Mouse (Mus musculus) midbrain, embryonic 15.5 days (tissue): ENCODE results near the gene Lgals1. TPM values are rescaled to one million over a fixed set of nuclear protein-coding genes. Genes with fewer than 3 reads are reported as not detected.

Experiments used
- ATAC-seq: fragments of 200-750 bp; cut with Nextera tagmentation; replicated peaks from 2 replicates; pipeline ENCODE4 v1.8.0; 2017; ENCODE audit warnings: moderate TSS enrichment
- H3K27ac ChIP-seq: fragments of 300-500 bp; sonication (generic); 2 replicates; pipeline ENCODE4 v1.5.1; 2015; ENCODE audit warnings: mild to moderate bottlenecking, inconsistent platforms
- H3K27me3 ChIP-seq: fragments of 300-500 bp; sonication (generic); replicated peaks from 2 replicates; pipeline ENCODE4 v1.6.1; 2015; ENCODE audit warnings: inconsistent platforms
- H3K36me3 ChIP-seq: fragments of 300-500 bp; sonication (generic); replicated peaks from 2 replicates; pipeline ENCODE4 v1.6.1; 2015; ENCODE audit warnings: inconsistent platforms
- H3K4me1 ChIP-seq: fragments of 300-500 bp; sonication (generic); 2 replicates; pipeline ENCODE4 v1.6.1; 2015; ENCODE audit warnings: inconsistent platforms
- H3K4me2 ChIP-seq: fragments of 300-500 bp; sonication (generic); 2 replicates; pipeline ENCODE4 v1.6.1; 2015; ENCODE audit warnings: inconsistent platforms, mild to moderate bottlenecking, moderate library complexity
- H3K4me3 ChIP-seq: fragments of 300-500 bp; sonication (generic); 2 replicates; pipeline ENCODE4 v1.5.1; 2015; ENCODE audit warnings: mild to moderate bottlenecking, inconsistent platforms
- H3K9ac ChIP-seq: fragments of 300-500 bp; sonication (generic); 2 replicates; pipeline ENCODE4 v1.6.1; 2015; ENCODE audit warnings: mild to moderate bottlenecking, inconsistent platforms
- H3K9me3 ChIP-seq: fragments of 300-500 bp; sonication (generic); 2 replicates; pipeline ENCODE4 v1.6.1; 2016; ENCODE audit warnings: inconsistent platforms
- whole genome bisulfite sequencing: fragments of 180-500 bp; shearing (Covaris S2); methylation state at CpG from one replicate; pipeline ENCODE4 v1.1.7; 2015; ENCODE audit warnings: mixed read lengths; 5-methylcytosine and 5-hydroxymethylcytosine counted together
- polyA plus RNA-seq: library from polyadenylated mRNA; unstranded; fragments of >200 nt; fragmentation: Nextera tagmentation; extraction: Ambion mirVana; gene quantifications from 2 replicates; pipeline ENCODE4 v1.2.1, GENCODE M21; 2015

Gene Lgals1
- polyA plus RNA-seq, 1 experiment from 2014 or later, result 80.4 TPM

DNA sequence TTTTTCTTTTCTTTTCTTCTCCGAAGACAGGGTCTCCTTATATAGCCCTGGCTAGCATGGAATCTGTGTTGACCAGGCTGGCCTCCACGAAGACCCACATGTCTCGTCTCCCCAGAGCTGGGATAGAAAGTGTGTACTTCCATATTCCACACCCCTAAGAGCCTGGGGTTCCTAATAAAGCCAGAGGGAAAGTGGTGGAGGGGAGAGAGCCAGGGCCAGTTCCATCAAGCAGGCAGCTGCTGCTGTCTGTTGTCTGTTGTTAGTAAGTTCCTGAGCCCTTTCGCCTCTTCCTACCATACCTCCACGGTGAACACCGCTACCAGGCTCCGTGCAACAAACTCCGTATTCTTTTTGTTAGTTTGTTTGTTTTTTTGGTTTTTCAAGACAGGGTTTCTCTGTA, 2.0 kb downstream of the Lgals1 start:
- Histone ChIP-seq H3K36me3 (no peaks in the 10 kb centered on the region), H3K4me3 (no peak overlapping the region), H3K4me1 (peaks cover 18% of the 10 kb centered on the region), H3K4me2 (peak overlapping the region; percentile 44; the same call in 1 of the 2 replicates), H3K27me3 (peaks cover 4% of the 10 kb centered on the region; the same call in 1 of the 2 replicates), H3K27ac (no peak overlapping the region), H3K9me3 (no peaks in the 10 kb centered on the region), H3K9ac (no peak overlapping the region)
- WGBS, result 46% methylated on average over 8 of the region's 8 CpGs
- ATAC-seq, result no peak

DNA sequence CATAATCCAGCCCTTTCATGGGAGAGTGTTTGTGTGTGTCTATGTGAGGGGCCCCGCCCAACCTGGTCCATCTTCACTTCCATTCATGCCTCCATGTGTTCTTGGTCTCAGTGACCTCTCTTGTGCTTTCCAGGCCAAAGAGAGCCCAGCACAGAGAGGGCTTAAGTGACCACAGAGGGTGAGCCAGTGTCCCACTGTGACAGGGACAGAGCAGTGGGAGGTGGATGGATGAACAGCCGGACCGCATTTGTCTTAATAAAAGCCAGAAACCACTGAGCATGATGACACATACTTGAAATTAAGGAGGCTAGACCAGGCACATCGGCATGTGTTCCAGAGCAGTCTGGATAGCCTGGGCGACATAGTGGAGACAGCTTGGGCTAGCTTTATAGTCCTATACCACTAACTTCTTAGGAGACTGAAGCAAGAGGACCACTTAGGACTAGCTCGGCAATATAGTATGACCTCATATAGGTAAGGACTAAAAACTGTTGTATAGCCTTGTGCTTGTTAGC, 3.7 kb downstream of the Lgals1 start:
- ATAC-seq, result no peak
- H3K4me1 ChIP-seq, result peaks cover 23% of the 10 kb centered on the region
- H3K9me3 ChIP-seq, result no peaks in the 10 kb centered on the region
- H3K36me3 ChIP-seq, result no peaks in the 10 kb centered on the region
- H3K4me3 ChIP-seq, result no peak overlapping the region
- H3K9ac ChIP-seq, result no peak overlapping the region
- H3K4me2 ChIP-seq, result no peak overlapping the region
- no peak overlapping the region for H3K27ac ChIP-seq
- WGBS, result 94% methylated on average over 6 of the region's 6 CpGs
- peaks cover 4% of the 10 kb centered on the region; the same call in 1 of the 2 replicates for H3K27me3 ChIP-seq

DNA sequence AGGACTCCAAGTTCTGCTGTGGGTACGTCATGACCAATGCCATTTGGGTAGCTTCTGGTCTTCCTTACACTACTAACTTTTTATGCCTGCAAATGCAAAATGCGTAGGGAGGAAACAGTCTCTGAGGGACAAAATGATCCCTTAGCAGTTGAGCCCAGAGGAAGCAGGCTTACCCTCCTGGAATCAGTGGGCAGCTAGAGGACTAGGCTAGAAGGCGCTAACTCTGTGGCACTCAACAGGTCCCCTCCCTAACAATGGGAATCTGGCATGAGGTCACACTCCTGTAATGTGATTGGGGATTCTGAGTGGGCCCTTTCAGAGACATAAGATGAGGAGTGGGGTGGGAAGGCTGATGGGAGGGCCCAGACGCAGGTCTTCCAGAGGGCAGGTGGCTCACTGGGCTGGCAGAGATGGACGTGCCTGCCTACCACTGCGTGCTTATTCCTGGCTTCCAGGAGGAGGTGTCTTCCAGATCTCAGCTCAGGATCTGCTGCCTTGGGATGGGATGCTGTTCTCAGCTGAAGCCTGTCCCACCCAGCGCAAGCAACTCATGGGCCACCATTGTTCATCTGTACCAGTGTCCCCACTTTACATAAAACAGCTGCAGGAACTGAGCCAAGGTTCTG, 4.4 kb downstream of the Lgals1 start:
- Histone ChIP-seq H3K4me3 (no peak overlapping the region), H3K9ac (no peak overlapping the region), H3K36me3 (no peaks in the 10 kb centered on the region), H3K27ac (no peak overlapping the region), H3K4me2 (no peak overlapping the region), H3K9me3 (no peaks in the 10 kb centered on the region), H3K4me1 (peaks cover 26% of the 10 kb centered on the region), H3K27me3 (peaks cover 4% of the 10 kb centered on the region; the same call in 1 of the 2 replicates)
- 89% methylated on average over 7 of the region's 7 CpGs for WGBS
- ATAC-seq, result no peak

DNA sequence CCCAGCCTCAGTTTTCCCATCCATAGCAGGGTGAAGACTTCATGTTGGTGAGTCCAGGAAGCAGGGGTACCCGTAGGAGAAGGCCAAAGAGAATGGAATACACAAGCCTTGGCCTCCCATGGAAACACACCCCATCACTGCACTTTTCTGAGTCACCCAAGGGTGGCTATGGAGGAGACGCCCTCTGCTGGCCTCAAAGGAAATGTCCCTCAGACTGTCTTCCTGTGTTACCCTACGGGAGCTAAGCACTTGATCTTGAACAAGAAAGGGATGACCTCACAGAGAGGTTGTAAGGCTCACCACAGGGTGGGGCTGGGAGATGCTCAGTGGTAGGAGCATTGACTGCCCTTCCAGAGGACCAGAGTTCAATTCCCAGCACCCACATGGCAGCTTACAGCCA, 5.1 kb downstream of the Lgals1 start:
- no peaks in the 10 kb centered on the region; the same call in 1 of the 2 replicates for H3K27me3 ChIP-seq
- H3K4me1 ChIP-seq, result peaks cover 25% of the 10 kb centered on the region
- H3K9me3 ChIP-seq, result no peaks in the 10 kb centered on the region
- no peaks in the 10 kb centered on the region for H3K36me3 ChIP-seq
- H3K9ac ChIP-seq, result no peak overlapping the region
- no peak overlapping the region for H3K4me2 ChIP-seq
- WGBS, result 26% methylated on average over 3 of the region's 3 CpGs
- H3K27ac ChIP-seq, result no peak overlapping the region
- ATAC-seq, result no peak
- no peak overlapping the region for H3K4me3 ChIP-seq

DNA sequence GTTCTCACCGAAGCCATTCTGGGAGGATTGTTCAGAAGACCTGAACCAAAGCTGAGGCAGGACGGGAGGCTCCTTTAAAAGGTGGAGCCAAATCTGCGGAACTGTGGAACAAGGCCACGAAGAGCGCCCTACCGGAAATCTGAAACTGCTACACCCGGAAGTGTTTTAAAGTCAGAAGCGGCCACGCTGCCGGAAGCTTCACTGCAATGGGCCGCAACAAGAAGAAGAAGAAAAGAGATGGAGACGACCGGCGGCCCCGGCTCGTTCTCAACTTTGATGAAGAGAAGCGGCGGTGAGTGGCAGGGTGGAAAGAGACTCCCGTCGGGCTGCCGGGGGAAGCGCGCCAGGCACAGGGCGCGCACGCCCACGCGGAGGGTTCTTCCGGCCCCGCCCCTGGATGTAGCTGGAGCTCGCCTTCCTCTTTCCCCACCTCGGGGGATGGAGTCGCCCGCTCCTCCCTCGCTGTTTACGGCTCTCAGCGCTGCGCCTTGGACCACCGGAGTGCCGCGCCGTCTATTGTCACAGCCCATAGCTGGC, 8.3 kb downstream of the Lgals1 start, which contains the start of gene Nol12:
TSS of gene Nol12 (plus strand) at position 150 of the 537 bp plus-strand sequence.
- peak; percentile 89 for ATAC-seq
- peaks cover 13% of the 10 kb centered on the region; the same call in 1 of the 2 replicates for H3K36me3 ChIP-seq
- WGBS, result 0% methylated on average over 42 of the region's 42 CpGs
- H3K9me3 ChIP-seq, result no peaks in the 10 kb centered on the region
- peak within 1 kb of the TSS; percentile 65 for H3K4me2 ChIP-seq
- peaks cover 17% of the 10 kb centered on the region for H3K4me1 ChIP-seq
- no peaks in the 10 kb centered on the region for H3K27me3 ChIP-seq
- peak within 1 kb of the TSS; percentile 88 for H3K27ac ChIP-seq
- H3K4me3 ChIP-seq, result peak within 1 kb of the TSS; percentile 80
- H3K9ac ChIP-seq, result peak within 1 kb of the TSS; percentile 84

DNA sequence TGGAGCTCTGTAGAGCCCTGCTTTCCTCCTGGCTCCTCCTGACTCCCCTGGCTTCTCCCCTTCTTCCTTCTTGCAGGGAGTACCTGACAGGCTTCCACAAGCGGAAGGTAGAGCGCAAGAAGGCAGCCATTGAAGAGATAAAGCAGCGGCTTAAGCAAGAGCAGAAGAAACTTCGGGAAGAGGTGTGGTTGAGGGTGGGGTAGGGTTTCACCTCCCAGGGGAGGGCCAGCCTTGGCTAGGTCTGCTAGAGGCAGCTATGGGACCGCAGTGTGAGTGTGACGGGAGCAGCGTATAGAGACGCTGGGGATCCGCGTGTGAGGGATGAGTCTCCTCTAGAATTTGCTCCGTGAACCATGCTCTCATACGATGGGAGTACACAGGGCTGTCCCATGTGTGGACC, 9.9 kb downstream of the Lgals1 start:
- H3K36me3 ChIP-seq, result peaks cover 28% of the 10 kb centered on the region
- ATAC-seq, result no peak
- peak overlapping the region; percentile 65; the same call in 1 of the 2 replicates for H3K4me2 ChIP-seq

DNA sequence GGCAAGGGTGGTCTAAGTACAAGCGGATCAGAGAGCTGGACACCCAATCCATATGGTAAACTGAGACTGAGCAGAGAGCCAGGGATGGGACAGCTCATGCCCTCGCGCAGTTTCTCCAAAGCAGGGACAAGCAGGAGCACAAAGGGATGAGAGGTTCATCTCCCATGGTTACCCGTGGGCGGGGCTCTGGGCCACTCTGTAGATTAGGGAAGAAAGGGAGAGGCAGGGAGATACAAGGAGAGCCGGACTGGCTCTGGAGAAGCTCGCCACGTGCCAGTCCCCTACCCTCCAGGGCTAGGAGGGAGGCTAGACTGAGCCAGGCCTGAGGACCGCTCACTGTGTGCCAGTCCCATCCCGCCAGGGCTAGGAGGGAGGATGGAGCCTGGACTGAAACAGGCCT, 10.8 kb downstream of the Lgals1 start:
- 77% methylated on average over 10 of the region's 10 CpGs for WGBS
- H3K27ac ChIP-seq, result no peak overlapping the region

More for the DNA sequence above, 9.9 kb downstream of the Lgals1 start:
- Histone ChIP-seq H3K27ac (no peak overlapping the region), H3K9me3 (no peaks in the 10 kb centered on the region), H3K4me1 (peaks cover 17% of the 10 kb centered on the region), H3K4me3 (no peak overlapping the region), H3K9ac (no peak overlapping the region), H3K27me3 (no peaks in the 10 kb centered on the region)
- WGBS, result 92% methylated on average over 12 of the region's 12 CpGs

DNA sequence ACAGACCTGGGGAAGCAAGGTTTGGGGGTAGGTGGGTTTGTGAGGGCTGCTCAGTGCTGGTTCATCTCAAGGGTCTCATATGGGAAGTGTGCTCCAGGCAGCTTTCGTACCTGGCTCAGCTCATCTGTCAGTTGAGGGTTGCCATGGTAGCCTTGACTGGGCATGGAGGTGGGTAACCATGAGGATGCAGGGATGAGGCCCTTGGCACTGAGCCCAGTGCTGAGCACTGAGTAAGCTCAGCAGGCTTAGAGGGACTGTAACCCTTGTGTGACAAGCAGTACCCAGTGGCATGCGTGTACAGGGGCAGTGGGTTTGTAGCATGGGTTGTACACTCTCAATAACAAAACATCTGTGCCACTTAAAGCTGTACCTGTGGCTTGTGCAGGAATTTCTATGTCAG, 11.4 kb downstream of the Lgals1 start:
- WGBS, result 69% methylated on average over 2 of the region's 2 CpGs
- ATAC-seq, result no peak

More for the DNA sequence above, 10.8 kb downstream of the Lgals1 start:
- ATAC-seq, result no peak
- Histone ChIP-seq H3K36me3 (peaks cover 30% of the 10 kb centered on the region), H3K4me1 (peaks cover 17% of the 10 kb centered on the region), H3K27me3 (no peaks in the 10 kb centered on the region), H3K4me2 (no peak overlapping the region), H3K4me3 (no peak overlapping the region), H3K9ac (no peak overlapping the region), H3K9me3 (no peaks in the 10 kb centered on the region)

DNA sequence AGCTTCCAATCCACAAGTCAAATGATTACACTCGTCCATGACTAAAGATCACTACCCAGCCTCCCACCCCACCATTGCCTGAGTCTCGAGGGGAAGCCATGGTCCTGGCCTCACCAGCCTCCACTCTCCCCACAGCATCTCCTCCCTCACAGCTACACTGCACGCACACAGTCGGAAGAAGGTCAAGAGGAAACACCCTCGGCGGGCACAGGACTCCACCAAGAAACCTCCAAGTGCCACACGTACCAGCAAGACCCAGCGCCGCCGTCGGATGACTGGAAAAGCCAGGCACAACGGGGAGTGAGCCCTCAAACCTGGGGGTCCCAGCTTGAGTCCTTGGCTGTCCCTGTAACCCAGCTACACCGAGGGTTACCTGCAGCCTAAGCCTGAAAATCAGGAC, 13.8 kb downstream of the Lgals1 start:
- Histone ChIP-seq H3K4me3 (no peak overlapping the region), H3K9me3 (no peaks in the 10 kb centered on the region), H3K27me3 (no peaks in the 10 kb centered on the region), H3K36me3 (peaks cover 30% of the 10 kb centered on the region), H3K4me1 (peaks cover 18% of the 10 kb centered on the region), H3K27ac (no peak overlapping the region), H3K9ac (no peak overlapping the region), H3K4me2 (no peak overlapping the region)
- 94% methylated on average over 13 of the region's 13 CpGs for WGBS
- no peak for ATAC-seq

More for the DNA sequence above, 11.4 kb downstream of the Lgals1 start:
- Histone ChIP-seq H3K4me1 (peaks cover 23% of the 10 kb centered on the region), H3K9ac (no peak overlapping the region), H3K27ac (no peak overlapping the region), H3K4me2 (no peak overlapping the region), H3K36me3 (peaks cover 30% of the 10 kb centered on the region), H3K27me3 (no peaks in the 10 kb centered on the region), H3K4me3 (no peak overlapping the region), H3K9me3 (no peaks in the 10 kb centered on the region)

DNA sequence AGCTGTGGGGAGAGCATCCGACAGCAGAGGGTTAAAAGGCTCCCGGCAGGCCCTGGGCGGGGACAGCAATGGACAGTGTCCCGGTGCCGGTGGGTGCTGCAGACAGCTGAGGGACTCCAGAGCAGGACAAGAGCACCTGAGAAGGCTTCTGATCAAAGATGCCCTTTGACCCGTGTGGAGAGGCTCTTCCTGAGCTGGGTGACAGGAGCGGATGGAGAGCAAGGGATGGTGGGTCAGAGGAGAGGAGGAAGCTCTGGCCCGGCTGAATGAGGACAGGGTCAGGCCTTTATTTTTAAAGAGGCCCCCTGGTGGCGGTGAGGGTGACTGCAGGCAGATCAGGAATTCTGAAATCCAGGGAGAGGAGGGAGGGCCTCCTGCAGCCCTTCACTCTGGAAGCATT, 16.1 kb downstream of the Lgals1 start:
- Histone ChIP-seq H3K36me3 (peaks cover 27% of the 10 kb centered on the region), H3K9ac (peak overlapping the region; percentile 45), H3K27me3 (no peaks in the 10 kb centered on the region; the same call in 1 of the 2 replicates), H3K27ac (no peak overlapping the region), H3K4me2 (peak overlapping the region; percentile 48), H3K4me3 (peak overlapping the region; percentile 29), H3K4me1 (peaks cover 12% of the 10 kb centered on the region), H3K9me3 (no peaks in the 10 kb centered on the region)
- WGBS, result under 1% methylated on average over 9 of the region's 9 CpGs
- ATAC-seq, result peak; percentile 31; the same call in 1 of the 2 replicates

DNA sequence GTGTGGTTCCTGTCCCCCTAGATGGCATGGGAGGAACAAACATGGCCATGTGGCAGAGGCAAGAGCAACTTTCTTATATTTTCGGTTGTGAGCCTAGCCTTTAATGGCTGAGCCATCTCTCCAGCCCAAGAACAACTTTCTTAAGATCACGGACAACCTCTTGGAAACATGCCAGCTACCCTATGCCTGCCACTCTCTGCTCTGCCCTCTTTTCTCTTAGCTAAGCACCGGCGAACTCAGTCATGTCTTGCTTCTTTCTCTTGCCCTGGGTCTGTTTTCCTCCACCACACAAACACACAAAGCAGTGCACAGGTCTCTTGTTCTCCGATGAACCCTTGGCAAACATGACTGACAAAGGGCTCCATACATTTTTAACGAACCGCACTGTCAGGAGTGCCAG, 19.7 kb downstream of the Lgals1 start:
- no peak overlapping the region for H3K4me3 ChIP-seq
- no peak overlapping the region for H3K9ac ChIP-seq
- H3K9me3 ChIP-seq, result no peaks in the 10 kb centered on the region
- no peak overlapping the region for H3K4me2 ChIP-seq
- no peak for ATAC-seq
- no peak overlapping the region for H3K27ac ChIP-seq
- 71% methylated on average over 7 of the region's 7 CpGs for WGBS
- H3K36me3 ChIP-seq, result 0 out of 2 replicates have a peak, but pooled peaks cover 3% of the 10 kb centered on the region
- H3K4me1 ChIP-seq, result peaks cover 30% of the 10 kb centered on the region
- no peaks in the 10 kb centered on the region; the same call in 1 of the 2 replicates for H3K27me3 ChIP-seq

DNA sequence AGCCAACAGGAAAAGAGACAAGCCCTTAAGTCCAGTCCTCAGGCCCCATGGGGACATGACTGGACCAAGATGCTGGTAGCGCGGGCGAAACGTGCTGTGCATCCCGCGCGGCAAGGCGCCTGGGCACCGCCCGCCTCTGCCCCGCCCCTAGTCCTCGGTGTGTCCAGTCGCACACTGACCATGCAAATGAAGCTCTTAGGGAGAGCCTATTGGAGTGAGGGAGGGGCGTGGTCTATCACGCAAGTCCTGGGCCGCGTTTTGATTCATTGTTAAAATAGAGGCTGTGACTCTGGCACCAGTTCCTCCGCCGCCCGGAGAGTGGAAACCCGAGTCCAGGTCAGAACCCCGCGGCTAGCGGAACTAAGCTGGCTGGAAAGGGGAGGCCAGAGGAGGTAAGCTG, 21.1 kb downstream of the Lgals1 start, which contains the start of gene Triobp:
TSS of gene Triobp (plus strand) at position 68 of the 400 bp plus-strand sequence.
- WGBS, result under 1% methylated on average over 24 of the region's 24 CpGs
- ATAC-seq, result peak; percentile 98
- H3K36me3 ChIP-seq, result no peaks in the 10 kb centered on the region
- peak within 1 kb of the TSS; percentile 63 for H3K4me3 ChIP-seq
- H3K4me1 ChIP-seq, result peaks cover 27% of the 10 kb centered on the region
- no peaks in the 10 kb centered on the region for H3K9me3 ChIP-seq
- H3K4me2 ChIP-seq, result peak within 1 kb of the TSS; percentile 56
- peak within 1 kb of the TSS; percentile 80 for H3K27ac ChIP-seq
- peak within 1 kb of the TSS; percentile 72 for H3K9ac ChIP-seq
- no peaks in the 10 kb centered on the region; the same call in 1 of the 2 replicates for H3K27me3 ChIP-seq
